Mouse (Mus musculus): ENCODE results near the gene Ift81. TPM values are rescaled to one million over a fixed set of nuclear protein-coding genes. Genes with fewer than 3 reads are reported as not detected.
A peak's percentile ranks its signal among the peaks of the same experiment; 100 is the strongest.

Gene Ift81
- total and polyA plus RNA-seq, 3 experiments, result 1.5 to 25.3 (median 18.0) TPM

DNA sequence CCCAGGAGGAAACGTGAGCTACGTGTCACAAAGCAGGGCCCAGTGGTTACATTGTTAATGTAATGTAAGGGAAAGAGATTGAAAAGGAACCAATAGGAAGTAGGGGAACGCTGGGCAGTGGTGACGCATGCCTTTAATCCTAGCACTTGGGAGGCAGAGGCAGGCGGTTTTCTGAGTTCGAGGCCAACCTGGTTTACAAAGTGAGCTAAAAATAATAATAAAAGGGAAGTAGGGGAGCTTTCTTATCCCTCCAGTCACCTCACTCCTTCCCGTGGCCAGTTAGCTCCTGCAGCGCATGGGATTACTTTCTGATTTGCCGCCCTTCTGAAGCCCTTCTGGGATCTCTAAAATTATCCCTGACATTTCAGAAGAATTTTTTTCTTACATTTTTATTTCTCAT is 9.5 kb upstream of the Ift81 start:
- Histone ChIP-seq H3K9me3 (replicated peaks) (no peaks in the 10 kb centered on the region), H3K4me3 (ENCODE audit: low read depth, low read length) (no peak overlapping the region), H3K36me3 (replicated peaks) (no peaks in the 10 kb centered on the region), H3K27me3 (ENCODE audit: insufficient read depth, low read length) (peaks cover 4% of the 10 kb centered on the region), H3K4me1 (ENCODE audit: insufficient read depth, low read depth, low read length) (peaks cover 66% of the 10 kb centered on the region)
- TF ChIP-seq GATA1 (IDR thresholded peaks at IDR 0.05; ENCODE audit: borderline replicate concordance, low read length), result no peak
- no peak for DNase-seq (ENCODE audit: low spot score)
- no peak for ATAC-seq (ENCODE audit: extremely low read depth, insufficient number of reproducible peaks, low FRiP score, poor library complexity, severe bottlenecking)

DNA sequence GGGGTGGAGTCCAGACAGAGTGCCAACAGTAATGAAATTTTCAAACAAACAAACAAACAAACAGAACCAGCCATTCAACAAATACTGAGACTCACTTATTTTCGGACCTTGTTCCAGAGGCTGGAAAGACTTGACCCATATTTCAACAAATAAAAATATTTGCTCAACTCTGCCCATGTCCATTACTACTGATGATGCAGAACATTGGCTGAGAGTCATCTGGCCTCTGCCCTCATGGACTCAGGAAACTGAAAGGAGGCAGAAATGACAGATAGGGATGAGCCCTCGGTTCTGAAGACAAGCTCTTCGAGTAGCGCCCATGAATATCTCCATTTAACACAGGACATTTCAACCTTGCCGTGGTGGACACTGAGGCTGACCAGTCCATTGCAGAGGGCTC is 8.2 kb upstream of the Ift81 start:
- H3K4me3 ChIP-seq (ENCODE audit: low read depth, low read length), result no peak overlapping the region
- H3K4me1 ChIP-seq (ENCODE audit: insufficient read depth, low read depth, low read length), result peaks cover 61% of the 10 kb centered on the region
- no peaks in the 10 kb centered on the region for H3K9me3 ChIP-seq (replicated peaks)
- DNase-seq (ENCODE audit: low spot score) (no peak), ATAC-seq (ENCODE audit: extremely low read depth, insufficient number of reproducible peaks, low FRiP score, poor library complexity, severe bottlenecking) (no peak)
- no peaks in the 10 kb centered on the region for H3K36me3 ChIP-seq (replicated peaks)
- peaks cover 15% of the 10 kb centered on the region for H3K27me3 ChIP-seq (ENCODE audit: insufficient read depth, low read length)
- no peak for TF ChIP-seq POLR2AphosphoS5 (IDR thresholded peaks at IDR 0.05; ENCODE audit: insufficient replicate concordance, low read depth, low read length)
- no peak for TF ChIP-seq GATA2 (IDR thresholded peaks at IDR 0.05; ENCODE audit: borderline replicate concordance, low read depth, low read length)
- no peak for TF ChIP-seq TAL1 (conservative IDR thresholded peaks at IDR 0.05; ENCODE audit: low read depth, low read length)
- TF ChIP-seq GATA1 (IDR thresholded peaks at IDR 0.05; ENCODE audit: borderline replicate concordance, low read length), result no peak
- no peak for TF ChIP-seq CTCF (IDR thresholded peaks at IDR 0.05; ENCODE audit: low read depth, low read length)

DNA sequence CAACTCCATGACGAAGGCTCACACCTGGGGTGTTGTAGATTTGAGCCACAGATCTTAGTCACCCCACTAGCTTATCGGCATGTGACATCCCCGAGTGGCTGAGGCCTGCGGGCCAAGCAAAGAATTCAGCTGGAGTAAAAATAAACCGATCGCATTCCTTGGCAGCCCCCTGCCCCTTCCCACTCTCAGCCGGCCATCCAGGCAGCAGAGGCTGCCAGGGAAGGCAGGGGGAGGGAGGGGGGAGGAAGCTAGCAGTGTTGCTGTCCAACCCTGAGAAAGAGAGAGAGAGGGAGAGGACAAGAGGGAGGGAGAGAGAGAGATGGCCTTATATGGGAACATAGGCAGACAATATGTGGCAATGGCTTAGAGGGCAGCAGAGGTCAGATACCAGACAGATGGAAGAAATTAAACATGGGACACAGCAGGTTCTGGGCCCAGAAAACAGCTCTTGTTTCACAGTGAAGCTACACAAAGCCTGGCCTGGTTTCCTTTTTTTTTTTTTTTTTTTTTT is 7.1 kb upstream of the Ift81 start:
- peaks cover 56% of the 10 kb centered on the region for H3K4me1 ChIP-seq (ENCODE audit: insufficient read depth, low read depth, low read length)
- peak overlapping the region; percentile 40; the same call in 1 of the 2 replicates for H3K4me3 ChIP-seq (ENCODE audit: low read depth, low read length)
- peaks cover 23% of the 10 kb centered on the region for H3K27me3 ChIP-seq (ENCODE audit: insufficient read depth, low read length)
- DNase-seq (ENCODE audit: low spot score) (peak; percentile 40), ATAC-seq (ENCODE audit: extremely low read depth, insufficient number of reproducible peaks, low FRiP score, poor library complexity, severe bottlenecking) (0 out of 2 replicates have a peak, but pooled peaks have one; percentile 25)
- H3K9me3 ChIP-seq (replicated peaks), result no peaks in the 10 kb centered on the region
- no peak for TF ChIP-seq CTCF (IDR thresholded peaks at IDR 0.05; ENCODE audit: low read depth, low read length)
- TF ChIP-seq GATA2 (IDR thresholded peaks at IDR 0.05; ENCODE audit: borderline replicate concordance, low read depth, low read length), result no peak
- no peak for TF ChIP-seq TAL1 (conservative IDR thresholded peaks at IDR 0.05; ENCODE audit: low read depth, low read length)
- no peak for TF ChIP-seq POLR2AphosphoS5 (IDR thresholded peaks at IDR 0.05; ENCODE audit: insufficient replicate concordance, low read depth, low read length)
- no peak for TF ChIP-seq GATA1 (IDR thresholded peaks at IDR 0.05; ENCODE audit: borderline replicate concordance, low read length)
- no peaks in the 10 kb centered on the region for H3K36me3 ChIP-seq (replicated peaks)

DNA sequence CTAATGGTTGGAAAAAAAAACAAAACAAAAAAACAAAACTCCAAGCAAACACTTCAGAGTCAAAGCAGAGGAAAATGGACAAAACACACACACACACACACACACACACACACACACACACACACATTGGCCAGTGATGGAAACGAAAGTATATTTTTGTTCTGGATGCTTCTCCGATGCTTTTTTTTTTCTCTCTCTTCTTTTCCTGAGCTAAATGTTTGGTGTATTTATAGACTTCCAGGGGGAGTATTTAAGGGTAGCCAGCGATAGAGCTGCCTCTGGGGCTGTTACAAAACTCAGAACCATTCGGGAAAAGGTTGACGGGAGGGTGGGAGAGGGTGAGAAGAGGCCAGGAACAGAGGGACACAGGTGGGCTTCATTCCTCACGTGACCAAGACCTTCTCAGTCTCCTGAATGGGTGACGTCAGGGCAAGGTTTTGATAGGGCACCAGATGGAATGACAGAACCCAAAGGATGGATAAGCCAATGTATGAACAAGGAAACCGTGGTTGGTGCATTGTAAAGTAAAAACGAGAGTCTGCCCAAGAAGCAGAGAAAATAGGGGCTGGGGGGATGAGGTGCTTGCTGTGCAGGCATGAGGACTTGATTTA is 5.5 kb upstream of the Ift81 start:
- peaks cover 51% of the 10 kb centered on the region for H3K4me1 ChIP-seq (ENCODE audit: insufficient read depth, low read depth, low read length)
- ATAC-seq (ENCODE audit: extremely low read depth, insufficient number of reproducible peaks, low FRiP score, poor library complexity, severe bottlenecking) (no peak), DNase-seq (ENCODE audit: low spot score) (no peak)
- H3K27me3 ChIP-seq (ENCODE audit: insufficient read depth, low read length), result peaks cover 23% of the 10 kb centered on the region
- TF ChIP-seq TAL1 (conservative IDR thresholded peaks at IDR 0.05; ENCODE audit: low read depth, low read length), result no peak
- no peak for TF ChIP-seq POLR2AphosphoS5 (IDR thresholded peaks at IDR 0.05; ENCODE audit: insufficient replicate concordance, low read depth, low read length)
- TF ChIP-seq GATA1 (IDR thresholded peaks at IDR 0.05; ENCODE audit: borderline replicate concordance, low read length), result no peak
- H3K9me3 ChIP-seq (replicated peaks), result no peaks in the 10 kb centered on the region
- H3K4me3 ChIP-seq (ENCODE audit: low read depth, low read length), result no peak overlapping the region
- H3K36me3 ChIP-seq (replicated peaks), result no peaks in the 10 kb centered on the region

DNA sequence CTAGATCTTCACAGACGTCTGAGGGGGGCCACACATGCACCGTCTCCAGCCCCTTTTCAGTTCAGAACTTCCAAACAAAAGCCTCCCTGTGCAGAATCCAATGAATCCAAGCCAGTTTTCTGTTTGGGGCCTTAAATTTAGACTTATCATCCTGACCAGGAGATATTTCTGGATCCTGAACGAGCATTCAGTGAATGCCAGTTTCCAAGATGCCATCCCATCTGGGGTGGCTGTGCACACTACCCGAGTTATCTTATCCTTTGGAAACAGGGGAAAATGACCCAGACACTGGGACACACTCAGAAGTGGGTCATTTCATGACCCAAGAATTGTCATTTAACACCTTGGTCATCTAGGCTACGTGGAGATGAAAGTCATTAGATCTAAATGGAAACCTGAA is 3.4 kb upstream of the Ift81 start:
- TF ChIP-seq CTCF (IDR thresholded peaks at IDR 0.05; ENCODE audit: low read depth, low read length) (no peak), POLR2AphosphoS5 (IDR thresholded peaks at IDR 0.05; ENCODE audit: insufficient replicate concordance, low read depth, low read length) (no peak), TAL1 (conservative IDR thresholded peaks at IDR 0.05; ENCODE audit: low read depth, low read length) (no peak), GATA1 (IDR thresholded peaks at IDR 0.05; ENCODE audit: borderline replicate concordance, low read length) (no peak), GATA2 (IDR thresholded peaks at IDR 0.05; ENCODE audit: borderline replicate concordance, low read depth, low read length) (no peak)
- peaks cover 47% of the 10 kb centered on the region for H3K4me1 ChIP-seq (ENCODE audit: insufficient read depth, low read depth, low read length)

DNA sequence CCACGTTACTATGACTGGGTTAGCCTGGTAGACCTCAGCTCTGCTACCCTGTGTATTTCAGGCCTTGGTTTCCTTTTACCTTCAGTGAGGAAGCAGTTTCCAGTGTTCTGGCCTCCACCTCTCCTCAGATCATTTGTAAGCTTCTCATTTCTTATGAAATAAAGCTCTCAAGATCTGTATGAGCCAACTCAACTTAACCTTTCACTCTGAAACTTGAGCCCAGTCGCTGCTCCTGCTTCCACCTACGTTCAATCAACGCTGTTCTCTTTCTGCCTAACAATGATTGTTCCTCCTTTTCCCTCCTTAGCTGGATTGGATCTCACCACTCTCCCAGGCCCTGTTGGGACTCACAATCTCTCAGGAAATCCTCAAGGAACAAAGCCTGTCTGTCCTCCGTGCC is 2.7 kb downstream of the Ift81 start:
- no peaks in the 10 kb centered on the region for H3K9me3 ChIP-seq (replicated peaks)
- DNase-seq (ENCODE audit: low spot score), result no peak
- 0 out of 2 replicates have a peak, but pooled peaks cover under 1% of the 10 kb centered on the region for H3K27me3 ChIP-seq (ENCODE audit: insufficient read depth, low read length)
- TF ChIP-seq TAL1 (conservative IDR thresholded peaks at IDR 0.05; ENCODE audit: low read depth, low read length) (no peak), GATA2 (IDR thresholded peaks at IDR 0.05; ENCODE audit: borderline replicate concordance, low read depth, low read length) (no peak), CTCF (IDR thresholded peaks at IDR 0.05; ENCODE audit: low read depth, low read length) (no peak), POLR2AphosphoS5 (IDR thresholded peaks at IDR 0.05; ENCODE audit: insufficient replicate concordance, low read depth, low read length) (no peak), GATA1 (IDR thresholded peaks at IDR 0.05; ENCODE audit: borderline replicate concordance, low read length) (no peak)
- H3K4me1 ChIP-seq (ENCODE audit: insufficient read depth, low read depth, low read length), result peaks cover 26% of the 10 kb centered on the region
- no peak overlapping the region for H3K4me3 ChIP-seq (ENCODE audit: low read depth, low read length)
- peaks cover 16% of the 10 kb centered on the region for H3K36me3 ChIP-seq (replicated peaks)
- no peak for ATAC-seq (ENCODE audit: extremely low read depth, insufficient number of reproducible peaks, low FRiP score, poor library complexity, severe bottlenecking)

More for the DNA sequence above, 3.4 kb upstream of the Ift81 start:
- ATAC-seq (ENCODE audit: extremely low read depth, insufficient number of reproducible peaks, low FRiP score, poor library complexity, severe bottlenecking) (no peak), DNase-seq (ENCODE audit: low spot score) (no peak)
- Histone ChIP-seq H3K36me3 (replicated peaks) (no peaks in the 10 kb centered on the region), H3K9me3 (replicated peaks) (no peaks in the 10 kb centered on the region), H3K4me3 (ENCODE audit: low read depth, low read length) (no peak overlapping the region), H3K27me3 (ENCODE audit: insufficient read depth, low read length) (peaks cover 23% of the 10 kb centered on the region)

Data from G1E (cell line).